Mouse (Mus musculus) kidney, postnatal 10 days (tissue): ENCODE measurements around the gene 5430402E10Rik.
A peak's percentile ranks its signal among the peaks of the same experiment; 100 is the strongest.
"Not testable (repeated sequence)": the region's sequence is repeated elsewhere in the genome, so short reads cannot be mapped to it uniquely, and the experiment has no call there.

ENCODE experiments used
- DNase-seq: peaks from one replicate; pipeline ENCODE4 v3.0.0; 2021; ENCODE audit warnings: mixed read lengths

5430402E10Rik gene

DNA sequence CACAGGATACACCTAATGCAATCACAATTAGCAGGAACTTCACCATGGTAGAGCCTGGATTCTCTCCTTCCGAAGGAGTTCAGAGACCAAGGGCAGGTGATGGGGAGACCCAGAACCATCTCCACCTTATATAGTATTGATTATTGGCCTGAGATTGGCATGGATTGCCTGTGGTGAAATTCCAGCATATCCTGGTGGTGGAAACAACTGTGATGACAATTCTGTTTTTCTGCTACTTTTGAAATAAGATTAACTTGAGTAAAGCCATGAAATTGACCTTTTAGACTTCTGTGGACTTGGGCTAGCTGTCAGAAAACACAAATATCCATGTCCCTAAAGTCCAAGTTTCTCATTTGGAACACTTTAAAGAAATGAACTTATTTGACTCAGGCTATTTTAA lies at the start of gene 5430402E10Rik:
TSS of gene 5430402E10Rik (minus strand) at position 101 of the 400 bp plus-strand sequence.
- not testable (repeated sequence) for DNase-seq

DNA sequence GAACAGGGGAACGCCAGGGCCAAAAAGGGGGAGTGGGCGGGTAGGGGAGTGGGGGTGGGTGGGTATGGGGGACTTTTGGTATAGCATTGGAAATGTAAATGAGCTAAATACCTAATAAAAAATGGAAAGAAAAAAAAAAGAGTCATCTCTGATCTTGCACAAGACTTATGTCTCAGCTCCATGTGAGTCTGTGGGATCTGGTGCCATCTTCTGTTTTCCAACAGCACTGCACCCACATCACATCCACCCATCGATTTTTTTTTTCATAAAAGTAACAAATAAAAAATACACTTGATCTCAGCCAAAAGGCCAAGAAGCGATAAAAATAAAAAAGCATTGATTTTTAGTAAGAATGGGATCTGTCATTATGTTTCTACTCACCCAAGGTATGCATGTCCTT lies 44.8 kb downstream of the 5430402E10Rik start:
- peak; percentile 15 for DNase-seq
